Comparison of ENCODE assay signal across 11 mouse cellular contexts in the genomic region with DNA sequence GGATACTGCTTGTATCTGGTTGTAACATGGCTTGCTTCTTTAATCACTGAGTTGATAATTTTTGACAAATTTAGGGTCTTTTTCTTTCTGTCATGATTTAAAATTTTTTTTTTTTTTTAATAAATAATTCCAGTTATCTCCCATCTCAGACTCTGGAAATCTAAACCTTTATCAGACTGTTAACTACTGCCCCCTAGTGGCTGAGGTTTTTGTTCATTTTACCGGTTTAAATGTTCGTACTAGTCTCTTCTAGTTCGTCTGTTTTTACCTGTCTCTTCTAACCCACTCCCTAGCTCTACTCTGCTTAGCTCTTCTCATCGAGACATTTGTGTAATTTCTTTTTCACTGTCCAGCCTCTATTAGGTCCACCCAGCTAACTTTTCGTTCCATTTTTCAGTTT.
DNase-seq lines count a peak whose midpoint lies in the region; ATAC-seq and TF ChIP-seq lines count a peak whose summit lies in the region.
"Had no signal": no experiment of that assay in that cellular context is flagged by ENCODE, and none has a peak within 500 bp of the region (broad histone marks: within the 10 kb centered on the region; RNA-seq: fewer than 3 reads in every experiment).

No protein-coding gene starts in this region.

- no peak overlapping the region for H3K4me2 ChIP-seq in CH12.LX (ENCODE audit: insufficient read depth, low read depth, poor library complexity, severe bottlenecking)
- no peak overlapping the region for H3K4me2 ChIP-seq in embryonic facial prominence, embryonic 14.5 days (ENCODE audit: low read depth, low read length)
- H3K4me2 ChIP-seq: neural tube, embryonic 12.5 days had no signal

- dilution Hi-C loops in CH12.LX (cut with MboI; ENCODE audit: extremely low pct_ligation_motif_present, extremely low pct_unique_long_range_greater_than_20kb, low sequenced_read_pairs), result no loop called here

- no peak for TF ChIP-seq POLR2A in CH12.LX (IDR thresholded peaks at IDR 0.05; ENCODE audit: low read depth, low read length)

- H3K4me1 ChIP-seq in CH12.LX (ENCODE audit: control insufficient read depth in 1 of 2, insufficient read depth in 2 of 2), result 0 out of 4 replicates have a peak, but pooled peaks cover 0 to 4% of the 10 kb centered on the region in 2 experiments
- H3K4me1 ChIP-seq in embryonic facial prominence, embryonic 14.5 days (ENCODE audit: control insufficient read depth, insufficient read depth, low read length), result no peaks in the 10 kb centered on the region
- H3K4me1 ChIP-seq: neural tube, embryonic 12.5 days had no signal

- TF ChIP-seq CTCF in CH12.LX (conservative IDR thresholded peaks at IDR 0.05 in 1 of 2, IDR thresholded peaks at IDR 0.05 in 1 of 2; ENCODE audit: low read depth in 2 of 2, low read length in 2 of 2), result peak; percentile 39 to 66

- peaks cover 3% of the 10 kb centered on the region for H3K9me3 ChIP-seq in CH12.LX (replicated peaks; ENCODE audit: low read length)
- no peaks in the 10 kb centered on the region for H3K9me3 ChIP-seq in embryonic facial prominence, embryonic 14.5 days (ENCODE audit: control insufficient read depth, low read length)
- H3K9me3 ChIP-seq: neural tube, embryonic 12.5 days had no signal

- no peak for TF ChIP-seq EP300 in CH12.LX (IDR thresholded peaks at IDR 0.05; ENCODE audit: low read length)

- no peak overlapping the region for H3K27ac ChIP-seq in CH12.LX (ENCODE audit: insufficient read depth, low read depth)
- H3K27ac ChIP-seq in embryonic facial prominence, embryonic 14.5 days (replicated peaks; ENCODE audit: low read depth, low read length), result no peak overlapping the region
- H3K27ac ChIP-seq: neural tube, embryonic 12.5 days had no signal

- H3K36me3 ChIP-seq in CH12.LX (replicated peaks in 1 of 2; ENCODE audit: control insufficient read depth in 1 of 2, insufficient read depth in 1 of 2, low read length in 1 of 2), result no peaks in the 10 kb centered on the region
- H3K36me3 ChIP-seq in embryonic facial prominence, embryonic 14.5 days (ENCODE audit: control insufficient read depth, insufficient read depth, low read length), result no peaks in the 10 kb centered on the region
- H3K36me3 ChIP-seq: neural tube, embryonic 12.5 days had no signal

- H3K9ac ChIP-seq in CH12.LX (ENCODE audit: insufficient read depth, low read depth), result no peak overlapping the region
- H3K9ac ChIP-seq in embryonic facial prominence, embryonic 14.5 days (ENCODE audit: low read depth, low read length), result no peak overlapping the region
- H3K9ac ChIP-seq: neural tube, embryonic 12.5 days had no signal

- peak; percentile 24 for TF ChIP-seq RAD21 in CH12.LX (IDR thresholded peaks at IDR 0.05; ENCODE audit: low read depth, low read length)

- in situ Hi-C loops in CH12.LX (cut with MboI; ENCODE audit: low pct_ligation_motif_present, low pct_unique_long_range_greater_than_20kb, low sequenced_read_pairs), result no loop called here

- no peak overlapping the region for H3K4me3 ChIP-seq in CH12.LX (replicated peaks in 1 of 3; ENCODE audit: low read depth in 2 of 3, low read length in 2 of 3, poor library complexity in 1 of 3)
- H3K4me3 ChIP-seq in embryonic facial prominence, embryonic 14.5 days (ENCODE audit: low read depth, low read length), result no peak overlapping the region
- H3K4me3 ChIP-seq: neural tube, embryonic 12.5 days had no signal

- 31% methylated on average over 5 of the region's 5 CpGs for WGBS in embryonic facial prominence, embryonic 14.5 days

- DNase-seq in cerebellum, adult 18-20 months, result peak; percentile 7 to 28
- DNase-seq in cerebellum, adult 11-12 months, result no peak
- DNase-seq in layer of hippocampus, adult 11-12 months (ENCODE audit: low spot score), result peak; percentile 41
- DNase-seq in layer of hippocampus, adult 9-11 months, result no peak
- DNase-seq in CH12.LX (ENCODE audit: extremely low read depth), result peak; percentile 60
- DNase-seq in embryonic facial prominence, embryonic 14.5 days (ENCODE audit: low spot score), result peak; percentile 52
- DNase-seq in frontal cortex, postnatal 14 days (ENCODE audit: low spot score in 2 of 2), result no peak
- no peak for DNase-seq in ovary, postnatal 36 days (ENCODE audit: low spot score)
- DNase-seq: heart, postnatal 4 days; left cerebral cortex, postnatal 4 days had no signal

- no peaks in the 10 kb centered on the region for H3K79me2 ChIP-seq in CH12.LX (replicated peaks; ENCODE audit: control insufficient read depth, extremely low read depth, insufficient read depth, poor library complexity, severe bottlenecking)

- H3K27me3 ChIP-seq in CH12.LX (replicated peaks), result no peaks in the 10 kb centered on the region
- no peaks in the 10 kb centered on the region for H3K27me3 ChIP-seq in embryonic facial prominence, embryonic 14.5 days (replicated peaks; ENCODE audit: control insufficient read depth, insufficient read depth, low read length)
- H3K27me3 ChIP-seq: neural tube, embryonic 12.5 days had no signal

- no peak for ATAC-seq in embryonic facial prominence, embryonic 14.5 days (ENCODE audit: low read depth)

TF ChIP-seq in CH12.LX, 34 proteins besides CTCF, POLR2A, EP300 and RAD21:
- TF ChIP-seq MAFK (IDR thresholded peaks at IDR 0.05; ENCODE audit: insufficient replicate concordance, low read length), result no peak

Comparison
In these comparisons a context has a peak if more than half of its experiments do, and no peak if none do; other contexts are left out.
1. DNase-seq: peak in cerebellum, adult 18-20 months (2 of 2), layer of hippocampus, adult 11-12 months (single experiment), CH12.LX (single experiment) and embryonic facial prominence, embryonic 14.5 days (single experiment); none in cerebellum, adult 11-12 months (single experiment), layer of hippocampus, adult 9-11 months (single experiment), frontal cortex, postnatal 14 days (0 of 2) and ovary, postnatal 36 days (single experiment).